Mouse (Mus musculus): ENCODE measurements at regions not wholly inside any gene's neighbourhood (a gene's known extent, or its start where the extent isn't known, plus 50 kb on each side); places are given as distances from the start of the nearest gene placed in this dataset.

DNA sequence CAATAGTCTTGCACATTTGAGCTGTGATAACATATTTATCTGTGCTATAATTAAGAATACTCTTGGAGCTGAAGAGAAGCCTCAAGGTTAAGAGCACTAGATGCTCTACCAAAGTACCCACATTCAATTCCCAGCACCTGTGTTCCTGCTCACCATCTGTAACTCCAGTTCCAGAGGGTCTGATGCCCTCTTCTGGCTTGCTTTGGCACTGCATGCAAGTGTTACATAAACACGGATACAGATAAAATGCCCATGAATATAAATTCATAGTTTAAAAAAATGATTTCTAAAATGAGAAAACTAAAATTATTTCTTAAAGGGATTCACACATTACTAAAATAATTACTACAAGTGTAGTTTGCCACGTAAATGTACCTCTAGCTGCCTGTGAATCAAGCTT lies 364.3 kb downstream of the Tox3 start:
- TF ChIP-seq CTCF (IDR thresholded peaks at IDR 0.05; ENCODE audit: low read depth, low read length) (peak; percentile 2; the same call in 1 of the 2 replicates), POLR2A (IDR thresholded peaks at IDR 0.05; ENCODE audit: extremely low read depth, insufficient read depth, low read length) (no peak)
